Mouse (Mus musculus) cortical plate, adult 2 months (tissue): Measurements from ENCODE around the gene Asb14.
"Not testable (repeated sequence)": the region's sequence is repeated elsewhere in the genome, so short reads cannot be mapped to it uniquely, and the experiment has no call there.

Source experiments
- CTCF ChIP-seq: fragments of 200-500 bp; IDR thresholded peaks from 2 replicates; pipeline ENCODE4 v1.5.1; 2011; ENCODE audit warnings: mild to moderate bottlenecking, control low read depth, low read length; ENCODE audit not compliant: insufficient read depth; ENCODE audit errors: extremely low read depth
- POLR2A ChIP-seq: fragments of 200-500 bp; IDR thresholded peaks from 2 replicates; pipeline ENCODE4 v1.6.1; 2011; ENCODE audit warnings: mild to moderate bottlenecking, low read length, control low read depth; ENCODE audit not compliant: insufficient read depth; ENCODE audit errors: extremely low read depth

- TF ChIP-seq CTCF, POLR2A: not testable (repeated sequence)
These were observed 61.8 kb downstream of the Asb14 start for GRCm38 (mm10) chr14:26956139-26956538.
